Mouse (Mus musculus): Measurements from ENCODE around the gene Fstl3.
A peak's percentile ranks its signal among the peaks of the same experiment; 100 is the strongest.

- TF ChIP-seq CTCF (IDR thresholded peaks at IDR 0.05; ENCODE audit: control insufficient read depth, insufficient read depth, low read length) = peak; percentile 35
- no peak for TF ChIP-seq POLR2A (IDR thresholded peaks at IDR 0.05; ENCODE audit: borderline replicate concordance, control insufficient read depth, low read depth, low read length)
Observed at GRCm38 (mm10) chr10:79788386-79789158, 11.5 kb downstream of the Fstl3 start.
